Mouse (Mus musculus) thymus, postnatal 25 days (tissue): ENCODE results near the gene Tnfrsf14.

Experiments used
- DNase-seq: peaks from one replicate; pipeline ENCODE4 v3.0.0; 2022

The Tnfrsf14 gene

DNA sequence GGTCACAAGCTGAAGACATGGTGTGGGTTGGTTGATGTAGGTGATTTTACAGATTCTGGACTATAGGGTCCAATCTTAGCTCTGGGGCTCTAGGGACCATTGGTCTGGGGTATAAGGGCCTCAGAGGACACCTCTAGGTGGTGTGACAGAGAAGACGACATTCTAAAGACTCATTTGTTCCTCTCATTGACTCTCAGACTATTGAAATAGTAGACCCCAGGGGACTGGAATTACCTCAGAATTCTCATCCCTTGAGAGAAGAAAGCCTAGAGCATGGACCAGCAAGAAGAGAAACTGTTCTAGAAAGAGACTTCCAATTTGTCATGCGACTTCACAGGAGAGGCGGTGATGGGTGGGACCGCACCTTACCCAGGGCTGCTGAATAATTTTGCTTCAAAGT, 14.1 kb downstream of the Tnfrsf14 start:
- no peak for DNase-seq

GRCm38 (mm10) chr4:154913845-154914244, 14.5 kb downstream of the Tnfrsf14 start:
- no peak for DNase-seq

DNA sequence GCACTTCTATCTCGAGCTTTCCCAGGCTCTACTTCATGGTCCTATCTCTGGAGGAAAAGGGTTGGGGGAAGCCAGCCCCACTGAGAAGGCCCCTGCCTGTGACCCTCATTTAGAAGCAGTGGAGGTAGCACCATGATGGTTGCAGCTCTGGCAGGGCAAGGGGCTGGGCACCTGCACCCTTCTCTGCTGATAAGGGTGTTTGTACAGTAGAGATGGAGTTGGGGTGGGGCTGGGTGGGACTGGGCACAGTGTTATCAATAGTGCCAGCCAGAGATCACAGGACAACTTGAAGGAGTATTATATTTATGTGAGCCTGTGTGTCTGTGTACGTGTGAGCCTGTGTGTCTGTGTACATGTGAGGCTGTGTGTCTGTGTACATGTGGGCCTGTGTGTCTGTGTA, 16.7 kb downstream of the Tnfrsf14 start:
- no peak for DNase-seq

DNA sequence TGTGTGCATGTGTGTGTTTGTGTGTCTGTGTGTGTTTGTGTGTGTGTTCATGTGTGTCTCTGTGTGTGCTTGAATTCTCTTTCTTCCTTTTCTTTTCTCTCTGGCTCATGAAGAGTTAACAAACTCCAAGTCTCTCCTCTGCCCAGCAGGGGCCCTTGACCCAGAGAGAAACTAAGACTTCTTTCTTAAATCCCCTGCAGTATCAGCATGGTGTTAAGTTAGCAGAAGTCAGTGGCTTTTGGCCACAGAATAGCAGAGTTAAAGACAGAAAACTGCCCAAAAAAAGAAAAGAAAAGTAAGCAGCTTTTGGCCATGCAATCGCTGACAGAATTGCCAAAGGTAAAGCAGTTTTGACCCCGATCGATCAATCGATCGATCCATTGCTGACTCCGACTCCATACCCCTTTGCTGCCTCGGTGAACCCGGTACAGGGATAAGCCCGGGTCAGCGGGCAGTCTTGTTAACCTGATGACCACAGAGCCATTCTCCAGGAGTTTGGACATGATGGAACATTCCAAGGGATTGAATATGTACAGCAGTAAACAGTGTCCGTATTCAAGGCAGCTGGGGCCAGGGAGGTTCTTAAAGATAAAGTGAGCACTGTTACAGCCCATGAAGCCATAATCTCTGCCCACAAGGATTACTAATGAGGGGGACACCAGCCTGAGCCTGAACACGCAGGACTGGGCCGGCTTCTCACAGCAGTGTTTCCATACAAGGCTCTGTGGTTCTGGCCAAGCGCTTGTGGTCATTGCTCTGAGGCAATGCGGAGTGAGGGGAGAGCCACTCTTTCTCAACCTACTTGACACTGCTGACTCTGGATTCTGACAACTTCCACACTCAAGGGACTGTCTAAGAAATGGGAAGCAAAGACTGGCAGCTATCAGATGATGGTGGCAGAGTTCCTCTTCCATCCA, 17.5 kb downstream of the Tnfrsf14 start:
- no peak for DNase-seq

DNA sequence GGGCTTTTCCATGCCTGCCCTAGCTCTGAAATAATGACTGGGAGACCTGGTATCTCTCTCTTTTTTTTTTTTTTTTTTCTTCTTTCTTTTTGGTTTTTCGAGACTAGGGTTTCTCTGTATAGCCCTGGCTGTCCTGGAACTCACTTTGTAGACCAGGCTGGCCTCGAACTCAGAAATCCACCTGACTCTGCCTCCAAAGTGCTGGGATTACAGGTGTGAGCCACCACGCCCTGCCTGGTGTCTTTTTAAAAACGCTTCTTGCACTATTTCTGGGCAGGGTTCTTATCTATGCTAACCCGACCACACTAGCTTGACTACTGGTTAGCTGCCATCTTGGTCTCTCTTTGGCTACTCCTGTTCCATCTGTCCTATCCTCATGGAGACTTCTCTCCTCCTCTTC, 19.9 kb downstream of the Tnfrsf14 start:
- no peak for DNase-seq

GRCm38 (mm10) chr4:154907833-154908232, 20.5 kb downstream of the Tnfrsf14 start:
- peak; percentile 69 for DNase-seq

DNA sequence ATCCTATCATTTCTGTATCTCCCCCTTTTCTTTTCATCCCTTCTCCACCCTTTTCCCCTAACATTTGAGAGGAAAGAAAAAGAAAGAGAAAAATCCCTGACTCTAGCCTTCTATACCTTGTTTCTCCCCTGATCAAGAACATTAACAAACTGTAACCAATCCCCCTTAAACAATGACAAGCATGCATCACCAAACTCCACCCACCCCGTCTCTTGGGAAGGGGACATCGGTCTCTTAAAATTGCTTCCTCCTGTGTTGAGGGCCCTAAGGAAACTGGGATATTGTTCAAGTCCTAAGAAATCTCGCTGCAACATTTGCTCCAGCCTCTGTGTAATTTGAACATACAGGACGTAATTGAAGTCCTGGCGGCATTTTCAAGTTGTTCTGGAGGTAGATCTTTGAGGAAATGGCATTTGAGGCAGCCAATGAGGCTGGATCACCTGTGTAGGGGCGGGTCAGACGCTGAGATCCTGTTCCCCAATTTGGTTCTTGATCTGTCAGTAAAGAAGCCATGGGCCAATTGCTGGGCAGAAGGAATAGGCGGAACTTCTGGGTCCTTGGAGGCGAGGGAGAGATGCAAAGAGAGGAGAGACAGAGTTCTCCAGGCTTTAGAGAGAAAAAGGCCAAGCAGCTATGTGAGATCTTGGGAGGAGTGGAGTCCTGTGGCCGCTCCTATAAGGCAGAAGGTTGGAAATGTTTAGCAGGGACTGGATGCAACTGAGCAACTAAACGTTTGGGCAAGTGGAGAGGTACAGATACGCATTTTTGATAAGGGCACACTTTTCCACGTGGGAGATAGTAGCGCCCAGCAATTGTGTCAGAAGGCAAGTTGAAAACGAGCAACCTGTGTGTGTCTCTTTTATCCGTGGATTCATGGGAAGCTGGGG, 23.9 kb downstream of the Tnfrsf14 start:
- peak; percentile 90 for DNase-seq

- no peak for DNase-seq
Measured at GRCm38 (mm10) chr4:154902371-154902770, 26.0 kb downstream of the Tnfrsf14 start.

DNA sequence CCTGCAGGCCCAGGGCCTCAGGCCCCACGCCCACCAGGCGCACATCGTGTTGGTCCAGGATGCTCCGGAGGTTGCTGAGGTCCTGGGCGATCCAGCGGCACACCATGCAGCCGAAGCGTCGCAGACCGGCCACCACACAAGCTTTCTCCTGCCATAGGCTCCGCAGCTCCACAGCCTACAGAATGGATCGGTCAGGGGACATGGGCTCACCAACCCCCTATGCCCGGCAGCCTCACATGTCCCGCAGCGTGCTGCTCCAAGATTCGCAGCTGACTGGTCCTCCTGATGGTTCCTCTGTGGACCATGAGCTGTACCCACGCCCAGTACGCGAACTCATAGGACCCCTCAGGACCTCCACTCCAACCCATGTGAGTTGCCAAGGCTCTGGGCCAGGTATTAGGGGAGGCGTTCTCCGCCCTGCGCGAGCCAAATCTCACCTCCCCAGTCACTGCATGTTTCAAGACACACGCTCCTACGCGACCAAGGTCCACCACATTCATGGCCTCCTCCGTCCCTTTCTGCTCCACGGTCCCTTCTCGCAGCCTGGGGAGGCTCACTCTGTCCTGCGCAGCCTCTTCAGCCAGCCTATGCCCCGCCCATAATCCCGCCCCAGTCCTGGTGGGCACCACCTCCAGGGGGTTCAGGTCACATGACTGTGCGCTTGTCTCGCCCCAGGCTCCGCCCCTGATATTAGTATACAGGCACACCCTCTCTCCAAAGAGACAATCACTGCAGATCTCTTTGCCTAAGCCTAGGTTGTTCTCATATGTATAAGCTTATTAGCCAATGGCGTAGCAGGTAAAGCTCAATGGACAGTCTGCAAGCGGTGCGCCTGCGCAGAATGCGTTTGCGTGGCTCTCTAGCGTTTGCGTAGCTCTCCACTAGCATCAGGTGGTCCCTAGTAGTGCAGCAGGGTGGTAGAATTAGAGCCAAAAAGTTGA, 29.6 kb downstream of the Tnfrsf14 start, which contains the start of gene Fam213b:
Fam213b (minus strand) TSS at position 630 of the 941 bp plus-strand sequence.
- DNase-seq: peak; percentile 54

- DNase-seq: no peak
Measured at GRCm38 (mm10) chr4:154897676-154898465, 30.5 kb downstream of the Tnfrsf14 start.

DNA sequence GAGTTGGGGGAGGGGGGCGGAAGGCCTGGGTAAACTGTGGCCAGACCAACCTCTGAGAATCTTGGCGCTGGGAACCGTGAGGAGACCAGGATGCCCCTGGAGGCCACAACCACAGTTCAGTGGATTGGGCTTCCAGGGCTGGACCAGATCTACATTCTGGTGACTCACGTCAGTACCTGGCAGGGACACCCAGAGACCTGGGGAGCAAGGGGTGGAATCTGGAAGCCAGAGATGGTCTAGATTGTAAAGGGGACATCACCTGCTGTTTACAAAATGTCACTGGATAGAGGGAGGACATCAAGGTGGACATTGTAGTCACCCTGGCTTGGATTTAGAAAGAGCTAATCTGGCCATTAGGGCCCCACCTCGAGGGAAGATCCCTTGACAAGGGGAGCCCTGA, 32.8 kb downstream of the Tnfrsf14 start:
- no peak for DNase-seq

- DNase-seq: no peak
Measured at GRCm38 (mm10) chr4:154890887-154891286, 37.5 kb downstream of the Tnfrsf14 start.

DNA sequence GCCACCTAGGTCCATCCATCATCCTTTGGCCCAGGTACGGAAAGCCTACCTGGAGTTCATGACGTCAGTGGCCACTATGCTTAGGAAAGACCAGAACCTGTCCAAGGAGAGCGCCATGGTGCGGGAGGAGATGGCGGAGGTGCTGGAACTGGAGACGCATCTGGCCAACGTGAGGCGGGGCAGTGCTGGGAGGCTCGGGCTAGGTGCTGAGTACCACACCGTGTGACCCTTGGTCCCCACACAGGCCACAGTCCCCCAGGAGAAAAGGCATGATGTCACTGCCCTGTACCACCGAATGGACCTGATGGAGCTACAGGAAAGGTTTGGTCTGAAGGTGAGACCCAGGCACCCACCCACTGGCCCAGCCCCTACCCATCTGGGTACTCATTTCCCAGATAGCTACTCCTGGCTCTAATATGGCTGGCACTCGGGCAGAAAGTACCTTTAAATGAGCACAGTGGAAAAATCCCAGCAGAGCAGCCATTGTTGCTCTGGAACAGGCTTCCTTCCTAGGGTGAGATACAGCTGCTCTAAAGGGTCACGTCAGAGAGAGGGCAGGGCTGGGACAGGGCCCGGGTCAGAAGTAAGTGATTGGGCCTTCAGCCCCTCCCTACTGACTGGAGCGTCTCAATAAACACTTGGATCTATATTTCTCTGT, 40.6 kb downstream of the Tnfrsf14 start:
- no peak for DNase-seq

DNA sequence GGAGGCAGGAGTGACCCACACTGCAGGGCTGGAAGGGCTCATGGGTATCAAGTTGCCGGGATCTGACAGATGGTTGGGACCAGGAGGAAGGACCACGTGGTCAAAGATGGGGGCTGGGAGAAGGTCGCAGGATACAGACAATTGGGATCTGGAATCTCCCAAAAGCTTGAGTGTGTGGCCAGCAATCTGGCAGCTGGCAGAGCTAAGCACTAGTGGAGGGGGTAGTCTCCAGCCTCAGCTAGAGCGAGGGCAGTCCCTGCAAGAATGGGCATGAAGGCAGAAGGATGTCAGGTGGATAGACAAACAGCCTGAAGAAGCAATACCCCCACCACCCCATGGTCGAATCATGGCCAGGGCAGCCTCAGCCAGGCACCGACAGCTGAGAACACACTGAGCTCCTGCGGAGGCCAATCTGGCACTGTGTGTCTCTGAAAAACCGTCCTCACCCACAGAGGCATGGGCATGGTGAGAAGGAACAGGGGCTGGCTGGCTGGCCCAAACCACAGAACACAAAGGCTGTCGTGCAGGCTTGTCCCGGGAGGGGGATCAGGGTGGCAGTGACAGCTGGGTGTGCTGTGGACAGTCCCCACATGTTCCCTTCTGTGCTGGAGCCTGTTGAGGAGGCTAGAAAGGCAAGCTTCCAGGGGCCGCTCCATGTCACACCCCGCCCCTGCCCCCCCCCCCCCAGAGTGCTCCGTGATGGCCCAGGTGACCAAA, 41.3 kb downstream of the Tnfrsf14 start:
- no peak for DNase-seq

GRCm38 (mm10) chr4:154885416-154885815, 42.9 kb downstream of the Tnfrsf14 start:
- no peak for DNase-seq

GRCm38 (mm10) chr4:154882014-154882659, 46.2 kb downstream of the Tnfrsf14 start:
- no peak for DNase-seq

DNA sequence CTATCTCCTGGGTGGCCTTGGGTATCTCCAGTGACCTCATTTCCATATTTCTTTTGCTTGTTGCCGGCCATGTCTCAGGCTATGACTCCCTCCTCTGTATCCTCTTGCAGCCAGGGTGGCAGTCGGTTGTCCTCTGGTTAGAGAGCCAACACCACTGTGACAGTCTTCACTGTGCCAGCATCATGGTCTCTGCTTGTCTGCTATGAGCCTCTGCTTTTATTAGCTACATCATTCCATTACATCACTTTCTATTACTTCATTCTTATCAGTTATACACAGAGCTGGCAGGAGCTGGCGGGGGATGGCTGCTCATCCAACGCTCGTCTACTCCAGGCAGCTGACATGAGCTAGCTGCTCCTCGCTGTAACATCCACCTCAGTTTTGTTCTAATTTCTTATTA, 47.6 kb downstream of the Tnfrsf14 start:
- no peak for DNase-seq

DNA sequence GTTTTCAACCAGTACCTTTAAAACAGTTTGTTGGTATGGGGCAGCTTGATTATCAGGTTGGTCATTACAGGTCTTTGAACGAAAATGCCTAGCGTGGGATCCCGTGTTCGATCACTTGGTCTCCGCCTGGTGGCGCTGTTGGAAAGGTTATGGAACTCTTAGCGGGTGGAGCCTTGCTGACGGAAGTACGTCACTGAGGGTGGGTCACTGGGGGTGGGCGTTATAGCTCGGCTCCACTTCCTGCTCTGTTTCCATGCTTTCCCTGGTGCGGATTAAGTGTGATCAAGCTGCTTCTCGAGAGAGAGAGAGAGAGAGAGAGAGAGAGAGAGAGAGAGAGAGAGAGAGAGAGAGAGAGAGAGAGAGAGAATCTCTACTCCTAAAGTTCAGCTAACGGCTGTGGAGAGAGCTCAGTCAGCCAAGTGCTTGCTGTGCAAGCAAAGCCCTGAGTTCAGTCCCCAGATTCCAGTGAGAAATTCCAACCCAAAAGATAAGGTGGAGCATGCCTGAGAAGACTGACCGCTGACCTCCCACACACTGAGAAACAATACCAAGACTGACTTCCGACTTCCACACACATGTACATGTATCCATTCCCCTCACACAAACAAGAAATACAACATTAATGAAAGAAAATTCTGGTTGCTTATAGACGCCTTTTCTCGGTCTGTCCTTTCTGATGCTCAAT, 50.4 kb downstream of the Tnfrsf14 start:
- peak; percentile 92 for DNase-seq

- DNase-seq: no peak
Measured at GRCm38 (mm10) chr4:154873186-154873585, 55.2 kb downstream of the Tnfrsf14 start.
